Mouse (Mus musculus) stomach, postnatal 0 days (tissue): Measurements from ENCODE around the gene Ube2i. TPM values are rescaled to one million over a fixed set of nuclear protein-coding genes. Genes with fewer than 3 reads are reported as not detected.
"Not testable (repeated sequence)": the region's sequence is repeated elsewhere in the genome, so short reads cannot be mapped to it uniquely, and the experiment has no call there.

Source experiments
- ATAC-seq: fragments of 200-750 bp; cut with Nextera tagmentation; 2 replicates; pipeline ENCODE4 v1.8.0; 2017; ENCODE audit not compliant: low FRiP score, low TSS enrichment
- DNase-seq: peaks from one replicate; pipeline ENCODE4 v3.0.0-alpha.2; 2016; ENCODE audit warnings: low spot score
- H3K27ac ChIP-seq: fragments of 300-500 bp; sonication (generic); replicated peaks from 2 replicates; pipeline ENCODE4 v1.5.1; 2014; ENCODE audit warnings: mild to moderate bottlenecking, control low read depth
- H3K27me3 ChIP-seq: fragments of 300-500 bp; sonication (generic); 2 replicates; pipeline ENCODE4 v1.6.1; 2014; ENCODE audit warnings: low read length; ENCODE audit not compliant: control insufficient read depth, insufficient read depth
- H3K36me3 ChIP-seq: fragments of 300-500 bp; sonication (generic); 2 replicates; pipeline ENCODE4 v1.6.1; 2014; ENCODE audit warnings: low read length, mixed read lengths; ENCODE audit not compliant: control insufficient read depth, insufficient read depth
- H3K4me1 ChIP-seq: fragments of 300-500 bp; sonication (generic); replicated peaks from 2 replicates; pipeline ENCODE4 v1.6.1; 2014; ENCODE audit warnings: antibody characterized with exemption; ENCODE audit not compliant: control insufficient read depth, insufficient read depth
- H3K4me2 ChIP-seq: fragments of 300-500 bp; sonication (generic); replicated peaks from 2 replicates; pipeline ENCODE4 v1.6.1; 2014; ENCODE audit warnings: low read depth, mild to moderate bottlenecking, control low read depth, moderate library complexity
- H3K4me3 ChIP-seq: fragments of 300-500 bp; sonication (generic); 2 replicates; pipeline ENCODE4 v1.5.1; 2014; ENCODE audit warnings: low read depth, low read length, control low read depth
- H3K9ac ChIP-seq: fragments of 300-500 bp; sonication (generic); 2 replicates; pipeline ENCODE4 v1.6.1; 2014; ENCODE audit warnings: mild to moderate bottlenecking, low read length, control low read depth, mixed read lengths
- H3K9me3 ChIP-seq: fragments of 300-500 bp; sonication (generic); 2 replicates; pipeline ENCODE4 v1.6.1; 2016; ENCODE audit warnings: low read length; ENCODE audit not compliant: control insufficient read depth
- CTCF ChIP-seq: IDR thresholded peaks from 2 replicates; pipeline ENCODE4 v1.5.1; 2016; ENCODE audit warnings: antibody characterized with exemption, low read depth, mild to moderate bottlenecking, moderate library complexity
- EP300 ChIP-seq: optimal IDR thresholded peaks from 2 replicates; pipeline ENCODE3; 2016; ENCODE audit warnings: antibody characterized with exemption
- WGBS: fragments of 180-500 bp; shearing (Covaris S2); extraction: QIAGEN DNeasy Blood & Tissue Kit; methylation state at CpG from one replicate; pipeline ENCODE4 v1.1.7; 2014; 5-methylcytosine and 5-hydroxymethylcytosine counted together
- polyA plus RNA-seq: library from polyadenylated mRNA; unstranded; fragments of >200 nt; fragmentation: Nextera tagmentation; extraction: Ambion mirVana; gene quantifications from 2 replicates; pipeline ENCODE4 v1.2.1, GENCODE M21; 2015

The Ube2i gene
- polyA plus RNA-seq, 1 experiment from 2014 or later = 318 TPM

DNA sequence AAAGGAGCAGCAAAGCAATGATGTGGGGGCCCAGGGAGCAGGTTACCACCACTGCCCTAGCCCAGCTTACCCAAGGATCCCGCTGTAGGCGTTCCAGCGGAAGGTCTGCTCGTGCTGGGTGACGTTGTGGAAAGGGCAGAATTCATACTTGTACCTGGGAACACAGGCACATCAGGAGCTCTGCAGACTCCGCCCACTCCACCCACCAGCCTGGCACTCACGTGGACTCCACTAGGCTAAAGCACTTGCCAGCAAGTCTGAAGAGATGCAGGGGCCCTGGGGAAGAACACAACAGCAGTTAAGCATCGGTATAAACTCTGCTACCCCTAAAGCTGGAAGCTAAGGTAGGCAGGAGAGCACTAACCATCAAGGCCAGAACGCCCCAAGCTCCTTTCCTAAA, 38.8 kb downstream of the Ube2i start:
- H3K27me3 ChIP-seq = no peaks in the 10 kb centered on the region
- DNase-seq (no peak), ATAC-seq (no peak)
- H3K36me3 ChIP-seq = peaks cover 4% of the 10 kb centered on the region
- H3K4me1 ChIP-seq = peaks cover under 1% of the 10 kb centered on the region; the same call in 1 of the 2 replicates
- no peak overlapping the region for H3K4me3 ChIP-seq
- H3K9me3 ChIP-seq = no peaks in the 10 kb centered on the region
- TF ChIP-seq EP300 (no peak), CTCF (no peak)
- no peak overlapping the region for H3K27ac ChIP-seq
- no peak overlapping the region for H3K9ac ChIP-seq
- 81% methylated on average over 9 of the region's 9 CpGs for WGBS
- no peak overlapping the region for H3K4me2 ChIP-seq

DNA sequence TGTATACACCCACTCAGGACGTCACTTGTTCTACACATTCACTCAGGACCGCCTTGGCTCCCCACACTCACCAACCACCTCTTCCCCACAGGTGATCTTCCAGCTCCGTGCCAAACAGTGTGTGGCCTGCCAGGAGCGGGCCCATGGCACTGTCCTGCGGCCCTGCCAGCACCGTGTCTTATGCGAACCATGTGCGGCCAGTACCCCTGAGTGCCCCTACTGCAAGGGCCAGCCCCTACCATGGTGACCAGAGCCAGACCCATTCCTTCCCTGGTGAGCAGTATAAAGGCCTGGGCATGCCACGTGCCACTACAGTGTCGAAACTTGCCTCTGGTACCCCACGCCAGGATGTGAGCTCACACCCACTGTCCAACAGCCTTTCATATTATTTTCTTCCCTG, 42.8 kb downstream of the Ube2i start:
- not testable (repeated sequence) for H3K9ac ChIP-seq, H3K27ac ChIP-seq, H3K27me3 ChIP-seq, H3K4me3 ChIP-seq, H3K9me3 ChIP-seq, H3K36me3 ChIP-seq, H3K4me2 ChIP-seq, DNase-seq, H3K4me1 ChIP-seq
- WGBS = 96% methylated on average over 5 of the region's 11 CpGs
- 0 out of 2 replicates have a peak, but pooled peaks have one; percentile 46 for ATAC-seq

DNA sequence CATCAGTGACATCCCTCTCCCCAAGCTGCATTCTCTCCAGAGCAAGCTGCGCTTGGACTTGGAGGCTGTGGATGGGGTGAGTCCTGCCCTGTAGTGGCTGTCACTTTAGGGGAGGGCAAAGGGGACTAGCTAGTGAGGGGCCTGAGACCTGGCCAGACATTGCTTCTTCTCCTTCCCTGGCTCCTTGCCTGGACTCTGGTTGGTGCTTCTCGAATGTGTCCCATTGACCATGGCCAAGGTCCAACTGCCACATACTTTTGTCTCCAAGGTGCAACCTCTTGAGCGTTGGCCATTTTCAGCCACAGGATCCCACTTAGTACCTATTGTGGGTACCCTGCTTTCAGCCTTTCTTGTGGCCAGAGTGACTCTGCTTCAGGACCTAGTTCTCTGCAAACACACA, 43.7 kb downstream of the Ube2i start:
- no peaks in the 10 kb centered on the region for H3K27me3 ChIP-seq
- DNase-seq = no peak
- peaks cover 6% of the 10 kb centered on the region for H3K36me3 ChIP-seq

DNA sequence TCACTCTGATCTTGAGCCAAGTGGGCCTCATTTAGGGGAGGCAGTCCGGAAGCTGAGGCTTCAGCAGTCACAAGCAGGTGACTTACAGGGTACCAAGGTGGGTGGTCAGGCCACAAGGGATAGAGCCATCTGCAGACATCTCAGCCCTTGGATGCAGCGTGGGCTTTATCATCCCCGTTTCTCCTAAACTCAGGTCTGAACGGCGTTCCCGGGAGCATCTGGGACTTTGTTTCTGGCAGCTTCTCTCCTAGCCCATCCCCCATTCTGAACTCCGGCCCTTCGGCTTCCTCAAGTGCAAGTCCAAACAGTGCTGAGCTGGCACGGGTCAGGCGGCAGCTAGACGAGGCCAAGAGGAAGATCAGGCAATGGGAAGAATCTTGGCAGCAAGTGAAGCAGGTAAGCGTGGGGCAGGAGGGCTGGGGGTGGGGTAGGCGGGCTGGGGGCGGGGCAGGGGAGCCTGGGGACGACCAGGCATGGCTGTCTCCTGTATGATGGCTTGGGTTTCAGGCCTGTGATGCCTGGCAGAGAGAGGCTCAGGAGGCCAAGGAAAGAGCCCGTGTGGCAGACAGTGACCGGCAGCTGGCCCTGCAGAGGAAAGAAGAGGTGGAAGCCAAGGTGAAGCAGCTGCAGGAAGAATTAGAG, 44.3 kb downstream of the Ube2i start:
- DNase-seq, H3K27ac ChIP-seq, H3K4me3 ChIP-seq, H3K4me1 ChIP-seq, H3K27me3 ChIP-seq, H3K36me3 ChIP-seq, H3K4me2 ChIP-seq, H3K9me3 ChIP-seq, H3K9ac ChIP-seq: not testable (repeated sequence)
- 73% methylated on average over 12 of the region's 17 CpGs for WGBS
- 0 out of 2 replicates have a peak, but pooled peaks have one; percentile 40 for ATAC-seq

More for the DNA sequence above, 43.7 kb downstream of the Ube2i start:
- Histone ChIP-seq H3K27ac (no peak overlapping the region), H3K4me1 (no peaks in the 10 kb centered on the region), H3K9me3 (no peaks in the 10 kb centered on the region), H3K4me3 (no peak overlapping the region), H3K4me2 (no peak overlapping the region), H3K9ac (no peak overlapping the region)
- no peak for ATAC-seq
- TF ChIP-seq CTCF = no peak
- TF ChIP-seq EP300 = no peak
- WGBS = 86% methylated on average over 3 of the region's 3 CpGs

DNA sequence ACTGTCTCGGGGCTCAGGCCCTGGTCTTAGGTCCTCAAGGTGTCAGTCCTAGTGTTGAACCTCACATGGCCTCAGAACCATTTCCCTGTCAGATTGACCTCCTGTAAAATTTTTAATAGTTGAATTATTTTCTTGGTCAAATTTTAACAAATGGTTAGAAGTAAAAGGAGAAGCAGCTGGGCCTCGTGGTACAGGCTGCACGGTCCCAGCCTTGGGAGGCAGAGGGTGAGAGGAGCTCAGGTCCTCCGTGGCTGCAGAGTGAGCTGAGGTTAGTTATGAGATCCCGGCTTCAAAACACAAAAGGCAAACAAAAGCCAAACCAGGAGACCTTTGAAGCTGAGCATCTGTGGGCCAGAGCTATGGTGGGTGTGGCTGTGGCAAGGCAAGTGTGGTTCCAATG, 46.4 kb downstream of the Ube2i start:
- Histone ChIP-seq H3K4me3 (no peak overlapping the region), H3K27ac (no peak overlapping the region), H3K9me3 (no peaks in the 10 kb centered on the region), H3K36me3 (peaks cover 2% of the 10 kb centered on the region; the same call in 1 of the 2 replicates), H3K9ac (no peak overlapping the region), H3K27me3 (no peaks in the 10 kb centered on the region), H3K4me2 (no peak overlapping the region), H3K4me1 (no peaks in the 10 kb centered on the region)
- ATAC-seq (no peak), DNase-seq (no peak)
- 78% methylated on average over 5 of the region's 5 CpGs for WGBS
- TF ChIP-seq EP300 = no peak
- no peak for TF ChIP-seq CTCF

DNA sequence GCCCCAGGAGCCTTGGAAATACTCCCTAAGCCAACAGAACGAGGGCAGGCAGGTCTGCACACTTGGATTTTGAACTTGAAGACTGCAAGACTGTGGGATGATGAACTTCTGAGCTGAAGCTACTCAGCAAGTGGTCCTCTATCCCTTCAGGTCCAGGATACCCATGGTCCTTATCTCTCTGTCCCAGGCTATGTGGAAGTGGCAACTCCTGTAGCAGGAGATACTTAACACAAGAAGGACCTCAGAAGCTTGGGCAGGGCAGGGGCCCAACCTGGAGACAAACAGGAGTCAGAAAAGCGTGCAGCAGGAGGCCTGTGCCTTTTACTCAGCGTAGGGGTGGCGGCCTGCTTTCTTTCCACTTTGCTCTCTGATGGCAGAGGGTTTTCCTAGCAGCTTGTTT, 48.8 kb downstream of the Ube2i start:
- Histone ChIP-seq H3K9me3 (no peaks in the 10 kb centered on the region), H3K4me2 (no peak overlapping the region), H3K9ac (no peak overlapping the region), H3K4me1 (peaks cover 3% of the 10 kb centered on the region; the same call in 1 of the 2 replicates), H3K36me3 (peaks cover 2% of the 10 kb centered on the region; the same call in 1 of the 2 replicates), H3K27me3 (no peaks in the 10 kb centered on the region), H3K4me3 (no peak overlapping the region), H3K27ac (no peak overlapping the region)
- ATAC-seq (no peak), DNase-seq (no peak)
- WGBS = 86% methylated on average over 4 of the region's 4 CpGs
- TF ChIP-seq CTCF (no peak), EP300 (no peak)
